Mouse (Mus musculus): Measurements from ENCODE around the gene Fhit. TPM values are rescaled to one million over a fixed set of nuclear protein-coding genes. Genes with fewer than 3 reads are reported as not detected.
"Not testable (repeated sequence)": the region's sequence is repeated elsewhere in the genome, so short reads cannot be mapped to it uniquely, and the experiment has no call there.

The Fhit gene
- polyA plus RNA-seq, 1 experiment, result 1.6 TPM

GRCm38 (mm10) chr14:11132637-11133474 is 29.0 kb downstream of the Fhit start:
- H3K4me3 ChIP-seq (replicated peaks; ENCODE audit: extremely low read depth, low read depth, low read length), result no peak overlapping the region
- H3K4me1 ChIP-seq (ENCODE audit: control insufficient read depth, insufficient read depth, low read length), result no peaks in the 10 kb centered on the region
- WGBS, result 81% methylated on average over 6 of the region's 6 CpGs
- no peak for DNase-seq
- TF ChIP-seq POLR2A (IDR thresholded peaks at IDR 0.05; ENCODE audit: borderline replicate concordance, extremely low read depth, low read depth, low read length) (no peak), CTCF (IDR thresholded peaks at IDR 0.05; ENCODE audit: insufficient read depth, low read length) (no peak)

DNA sequence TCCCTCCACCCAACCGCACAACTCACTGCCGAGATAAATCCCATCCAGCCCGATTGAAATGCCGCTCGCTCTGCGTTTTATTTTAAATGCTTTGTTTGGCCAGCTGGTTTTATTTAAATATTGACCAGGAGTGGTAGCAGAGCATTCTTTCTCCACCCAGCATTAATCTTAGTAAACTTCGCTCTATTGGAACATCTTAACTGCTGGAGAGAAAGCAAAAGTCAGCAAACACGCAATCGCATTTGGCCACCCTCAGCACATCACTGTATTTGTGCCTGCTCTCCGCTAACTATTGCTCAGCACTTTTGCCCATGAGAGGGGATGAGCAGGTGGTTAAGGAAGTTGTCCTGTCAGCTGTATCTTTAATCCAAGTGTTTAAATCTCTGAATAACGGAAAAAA is 36.7 kb downstream of the Fhit start:
- no peak for DNase-seq
- 61% methylated on average over 11 of the region's 11 CpGs for WGBS
- Histone ChIP-seq H3K4me3 (replicated peaks; ENCODE audit: extremely low read depth, low read depth, low read length) (no peak overlapping the region), H3K4me1 (ENCODE audit: control insufficient read depth, insufficient read depth, low read length) (no peaks in the 10 kb centered on the region)
- TF ChIP-seq POLR2A (IDR thresholded peaks at IDR 0.05; ENCODE audit: borderline replicate concordance, extremely low read depth, low read depth, low read length) (no peak), CTCF (IDR thresholded peaks at IDR 0.05; ENCODE audit: insufficient read depth, low read length) (no peak)

DNA sequence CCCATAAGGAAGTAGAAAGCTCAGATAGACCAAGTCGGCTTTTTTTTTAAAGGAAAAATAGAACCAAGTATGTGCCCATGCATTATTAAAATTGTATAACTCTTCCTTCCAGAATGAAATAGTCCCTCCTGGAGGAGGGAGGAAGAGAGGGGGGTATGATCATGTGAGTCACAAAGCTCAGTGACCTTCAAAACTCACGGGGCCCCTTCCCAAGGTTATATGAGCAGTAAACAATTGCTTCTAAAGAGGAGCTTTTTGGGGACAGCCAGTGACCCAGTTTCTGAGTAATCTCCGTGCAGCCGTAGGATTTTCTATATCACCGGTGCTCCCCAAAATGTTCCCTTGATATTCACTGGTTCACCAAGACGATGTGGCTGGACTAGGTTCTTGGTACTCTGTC is 42.8 kb downstream of the Fhit start:
- Histone ChIP-seq H3K4me3 (replicated peaks; ENCODE audit: extremely low read depth, low read depth, low read length) (no peak overlapping the region), H3K4me1 (ENCODE audit: control insufficient read depth, insufficient read depth, low read length) (no peaks in the 10 kb centered on the region)
- 83% methylated on average over 6 of the region's 6 CpGs for WGBS

GRCm38 (mm10) chr14:11085596-11085995 is 76.2 kb downstream of the Fhit start:
- TF ChIP-seq POLR2A (IDR thresholded peaks at IDR 0.05; ENCODE audit: borderline replicate concordance, extremely low read depth, low read depth, low read length) (no peak), CTCF (IDR thresholded peaks at IDR 0.05; ENCODE audit: insufficient read depth, low read length) (no peak)
- no peaks in the 10 kb centered on the region for H3K4me1 ChIP-seq (ENCODE audit: control insufficient read depth, insufficient read depth, low read length)
- 71% methylated on average over 3 of the region's 3 CpGs for WGBS
- DNase-seq, result no peak
- no peak overlapping the region for H3K4me3 ChIP-seq (replicated peaks; ENCODE audit: extremely low read depth, low read depth, low read length)

More for the DNA sequence above, 42.8 kb downstream of the Fhit start:
- DNase-seq, result no peak
- TF ChIP-seq POLR2A (IDR thresholded peaks at IDR 0.05; ENCODE audit: borderline replicate concordance, extremely low read depth, low read depth, low read length), result no peak
- TF ChIP-seq CTCF (IDR thresholded peaks at IDR 0.05; ENCODE audit: insufficient read depth, low read length), result no peak

- WGBS, result 56% methylated on average over 3 of the region's 3 CpGs
- Histone ChIP-seq H3K4me3 (replicated peaks; ENCODE audit: extremely low read depth, low read depth, low read length) (no peak overlapping the region), H3K4me1 (ENCODE audit: control insufficient read depth, insufficient read depth, low read length) (no peaks in the 10 kb centered on the region)
- no peak for TF ChIP-seq POLR2A (IDR thresholded peaks at IDR 0.05; ENCODE audit: borderline replicate concordance, extremely low read depth, low read depth, low read length)
- no peak for DNase-seq
Observed at GRCm38 (mm10) chr14:11083946-11084345, 77.9 kb downstream of the Fhit start.

DNA sequence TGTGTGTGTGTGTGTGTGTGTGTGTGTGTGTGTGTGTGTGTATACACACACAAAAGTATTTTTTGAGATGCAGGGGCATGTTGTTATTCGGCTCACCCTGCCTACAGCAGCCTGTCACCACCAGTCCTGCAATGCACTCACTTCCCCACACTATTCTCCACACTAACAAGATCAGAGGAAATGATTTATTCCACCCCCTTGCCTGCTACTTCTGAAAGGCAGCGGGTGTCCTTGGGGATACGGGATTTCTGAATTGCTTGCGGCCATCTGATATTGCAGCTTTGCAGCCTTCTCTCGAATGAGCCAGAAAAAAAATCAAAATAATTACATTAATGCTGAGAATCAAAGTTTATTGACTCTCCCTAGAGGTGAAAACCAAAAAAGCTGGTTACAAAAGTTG is 78.4 kb downstream of the Fhit start:
- no peak overlapping the region for H3K4me3 ChIP-seq (replicated peaks; ENCODE audit: extremely low read depth, low read depth, low read length)
- TF ChIP-seq POLR2A (IDR thresholded peaks at IDR 0.05; ENCODE audit: borderline replicate concordance, extremely low read depth, low read depth, low read length) (no peak), CTCF (IDR thresholded peaks at IDR 0.05; ENCODE audit: insufficient read depth, low read length) (no peak)
- no peak for DNase-seq
- no peaks in the 10 kb centered on the region for H3K4me1 ChIP-seq (ENCODE audit: control insufficient read depth, insufficient read depth, low read length)
- 69% methylated on average over 5 of the region's 5 CpGs for WGBS

DNA sequence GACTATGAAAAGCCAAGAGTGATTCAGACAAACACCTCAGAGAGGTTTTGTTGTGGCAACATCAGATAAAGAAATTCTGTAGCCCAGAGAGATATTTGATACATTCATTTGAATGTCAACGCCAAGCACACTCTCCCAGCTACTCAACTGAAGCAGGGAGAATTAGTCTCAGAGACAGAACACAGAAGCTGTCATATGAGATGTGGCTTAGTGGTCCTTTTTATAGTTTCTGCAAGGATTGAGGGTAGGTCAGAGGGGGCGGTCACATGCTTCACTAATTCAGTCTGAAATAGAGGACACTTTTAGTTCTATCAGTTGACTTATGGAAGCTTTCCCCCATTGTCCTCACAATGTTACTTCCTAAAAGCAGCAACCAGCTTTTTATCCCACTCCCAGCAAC is 98.2 kb downstream of the Fhit start:
- no peak for DNase-seq
- WGBS, result 77% methylated on average over 2 of the region's 2 CpGs
- TF ChIP-seq CTCF (IDR thresholded peaks at IDR 0.05; ENCODE audit: insufficient read depth, low read length) (no peak), POLR2A (IDR thresholded peaks at IDR 0.05; ENCODE audit: borderline replicate concordance, extremely low read depth, low read depth, low read length) (no peak)

DNA sequence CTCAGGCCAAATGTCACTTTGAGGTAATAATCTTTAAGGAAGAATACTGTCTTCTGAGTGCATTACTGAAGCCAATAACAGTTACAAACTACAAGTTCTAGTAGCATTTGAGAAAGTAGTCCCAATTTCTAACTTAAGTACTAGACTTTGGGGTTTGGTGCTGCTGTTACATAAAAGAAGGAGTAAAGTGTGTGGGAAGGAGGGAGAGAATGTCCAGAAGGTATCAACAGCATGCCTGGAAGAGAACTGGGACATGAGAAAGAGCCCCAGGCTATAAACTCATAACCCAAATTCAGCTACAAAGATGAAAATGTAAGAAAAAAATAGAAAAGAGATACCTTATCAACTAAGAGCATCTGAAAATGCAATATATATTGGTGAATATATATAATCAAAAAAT is 101.6 kb downstream of the Fhit start:
- DNase-seq, result no peak
- no peaks in the 10 kb centered on the region for H3K4me1 ChIP-seq (ENCODE audit: control insufficient read depth, insufficient read depth, low read length)
- TF ChIP-seq CTCF (IDR thresholded peaks at IDR 0.05; ENCODE audit: insufficient read depth, low read length) (no peak), POLR2A (IDR thresholded peaks at IDR 0.05; ENCODE audit: borderline replicate concordance, extremely low read depth, low read depth, low read length) (no peak)
- H3K4me3 ChIP-seq (replicated peaks; ENCODE audit: extremely low read depth, low read depth, low read length), result no peak overlapping the region

More for the DNA sequence above, 98.2 kb downstream of the Fhit start:
- Histone ChIP-seq H3K4me3 (replicated peaks; ENCODE audit: extremely low read depth, low read depth, low read length) (no peak overlapping the region), H3K4me1 (ENCODE audit: control insufficient read depth, insufficient read depth, low read length) (no peaks in the 10 kb centered on the region)

DNA sequence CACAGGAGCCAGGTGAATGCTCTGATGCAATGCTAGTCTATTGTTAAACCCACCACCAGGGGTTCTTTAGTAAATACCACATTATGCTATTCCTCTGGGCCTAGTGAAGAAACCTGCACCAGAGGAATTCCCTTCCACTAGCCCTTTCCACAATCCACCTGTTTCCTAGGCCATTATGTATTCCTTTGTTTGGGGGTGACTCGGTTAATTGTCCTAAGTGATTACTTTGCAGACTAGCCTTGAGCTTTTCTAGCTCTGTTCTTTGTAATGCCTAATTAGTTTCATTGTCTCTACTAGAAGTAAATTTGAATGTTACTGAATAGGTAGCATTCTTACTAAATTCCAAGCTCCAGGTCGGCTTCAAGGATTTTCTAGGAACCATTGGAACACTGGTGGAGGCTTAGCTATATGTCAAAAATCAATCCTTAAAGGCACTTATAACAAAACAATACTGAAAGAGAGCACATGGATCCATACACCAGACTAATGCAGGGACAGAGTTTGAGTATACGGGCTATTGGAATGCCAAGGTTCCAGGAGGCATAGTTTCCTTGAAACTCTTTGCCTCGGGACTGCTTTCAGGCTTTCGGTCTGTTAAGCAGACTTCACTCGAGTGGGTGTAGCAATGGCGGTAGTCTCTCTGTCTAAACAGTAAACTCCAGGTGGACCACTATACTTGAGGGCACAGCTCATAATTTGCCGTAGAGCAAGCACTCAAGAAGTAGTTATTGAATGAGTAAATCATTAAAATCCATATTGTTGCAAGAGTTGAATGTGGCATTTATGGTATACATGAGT is 122.1 kb downstream of the Fhit start:
- WGBS, result 76% methylated on average over 8 of the region's 8 CpGs
- H3K4me1 ChIP-seq (ENCODE audit: control insufficient read depth, insufficient read depth, low read length); H3K4me3 ChIP-seq (replicated peaks; ENCODE audit: extremely low read depth, low read depth, low read length); DNase-seq: not testable (repeated sequence)

DNA sequence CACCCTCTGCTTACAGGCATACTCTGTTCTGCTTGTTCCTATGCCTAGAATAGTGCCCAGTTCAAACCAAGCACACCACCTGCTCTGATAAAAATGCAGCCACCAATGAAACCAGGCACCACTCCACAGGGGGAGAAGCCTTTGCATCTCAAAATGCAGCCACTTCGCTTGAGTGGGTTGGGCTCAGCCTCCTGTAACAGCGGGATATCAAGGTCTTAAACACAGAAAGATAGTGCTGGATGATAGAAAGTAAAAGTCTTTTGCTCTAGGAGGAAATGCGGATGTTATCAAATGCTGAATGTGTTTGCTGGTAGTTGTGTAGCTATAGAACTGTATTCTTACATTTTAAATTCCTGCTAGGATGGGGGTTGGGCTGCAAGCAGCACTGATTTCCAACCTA is 140.4 kb downstream of the Fhit start:
- WGBS, result 33% methylated on average over 3 of the region's 3 CpGs
- no peak for DNase-seq
- no peak for TF ChIP-seq POLR2A (IDR thresholded peaks at IDR 0.05; ENCODE audit: borderline replicate concordance, extremely low read depth, low read depth, low read length)
- no peak for TF ChIP-seq CTCF (IDR thresholded peaks at IDR 0.05; ENCODE audit: insufficient read depth, low read length)
- Histone ChIP-seq H3K4me3 (replicated peaks; ENCODE audit: extremely low read depth, low read depth, low read length) (no peak overlapping the region), H3K4me1 (ENCODE audit: control insufficient read depth, insufficient read depth, low read length) (no peaks in the 10 kb centered on the region)
